Mouse (Mus musculus): ENCODE results near the gene Srf. TPM values are rescaled to one million over a fixed set of nuclear protein-coding genes. Genes with fewer than 3 reads are reported as not detected.

The Srf gene
- polyA plus RNA-seq, 1 experiment from 2014 or later: 2.5 TPM

DNA sequence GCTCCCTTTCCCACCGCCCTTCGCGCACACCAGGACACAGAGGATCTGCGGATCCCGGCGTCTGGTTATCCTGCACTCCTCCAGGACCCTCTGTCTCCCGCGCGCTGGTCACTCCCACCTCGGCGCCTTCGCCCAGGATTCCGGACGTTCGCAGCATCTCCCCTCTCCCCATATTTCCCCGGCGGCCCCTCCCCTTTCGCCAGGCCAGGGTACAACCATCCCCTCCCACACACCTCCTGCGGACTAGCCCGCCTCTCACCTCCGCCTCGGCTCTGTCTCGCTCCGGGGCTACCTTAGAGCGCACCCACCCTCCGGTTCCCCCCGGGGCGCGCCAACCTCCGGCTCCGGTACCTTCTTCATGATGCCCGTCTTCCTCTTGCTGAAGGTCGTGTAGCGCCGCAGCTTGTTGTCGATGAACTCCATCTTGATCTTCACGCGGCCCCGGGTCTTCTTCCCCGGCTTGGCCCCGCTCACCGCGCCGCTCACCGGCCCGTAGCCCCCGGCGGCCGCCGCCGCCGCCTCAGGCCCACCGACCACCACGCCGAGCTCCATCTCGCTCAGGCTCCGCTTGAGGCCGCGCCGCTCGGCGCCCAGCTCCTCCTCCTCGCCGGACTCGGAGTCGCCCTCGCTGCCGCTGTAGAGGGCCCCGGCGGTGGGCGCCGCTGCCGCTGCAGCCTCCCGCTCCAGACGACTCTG is 850 bp downstream of the Srf start:
- peaks cover 49% of the 10 kb centered on the region for H3K4me1 ChIP-seq
- H3K9ac ChIP-seq (replicated peaks): peak overlapping the region; percentile 99
- peak; percentile 3; the same call in 1 of the 2 replicates for ATAC-seq (ENCODE audit: low FRiP score)
- H3K27ac ChIP-seq (replicated peaks): peak overlapping the region; percentile 94
- whole genome bisulfite sequencing: under 1% methylated on average over 75 of the region's 75 CpGs
- no peaks in the 10 kb centered on the region for H3K27me3 ChIP-seq (replicated peaks)
- H3K4me2 ChIP-seq: peak overlapping the region; percentile 95
- peaks cover 19% of the 10 kb centered on the region for H3K36me3 ChIP-seq
- peak overlapping the region; percentile 99 for H3K4me3 ChIP-seq (replicated peaks)
- no peaks in the 10 kb centered on the region for H3K9me3 ChIP-seq (replicated peaks)

DNA sequence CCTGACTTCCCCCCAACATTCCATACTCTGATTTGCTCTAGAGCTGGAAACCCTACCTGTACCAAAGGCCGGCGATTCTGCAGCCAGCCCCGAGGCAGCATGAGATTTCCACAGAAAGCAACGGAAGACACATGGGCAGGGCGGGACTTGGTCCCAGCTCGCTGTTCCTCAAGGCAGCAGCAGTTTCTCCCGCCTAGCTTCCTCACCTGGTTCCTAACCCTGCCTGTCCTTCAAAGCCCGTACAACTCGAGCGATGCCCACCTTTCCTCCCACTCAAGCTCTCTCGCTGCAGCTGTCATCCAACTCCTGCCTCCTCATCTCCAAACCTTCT is 1.4 kb downstream of the Srf start:
- peaks cover 24% of the 10 kb centered on the region for H3K36me3 ChIP-seq
- ATAC-seq (ENCODE audit: low FRiP score): no peak
- no peaks in the 10 kb centered on the region for H3K9me3 ChIP-seq (replicated peaks)
- H3K27ac ChIP-seq (replicated peaks): peak overlapping the region; percentile 94
- H3K27me3 ChIP-seq (replicated peaks): no peaks in the 10 kb centered on the region
- peak overlapping the region; percentile 99 for H3K4me3 ChIP-seq (replicated peaks)
- under 1% methylated on average over 11 of the region's 11 CpGs for WGBS
- H3K4me2 ChIP-seq: peak overlapping the region; percentile 95
- H3K9ac ChIP-seq (replicated peaks): peak overlapping the region; percentile 99
- H3K4me1 ChIP-seq: peaks cover 49% of the 10 kb centered on the region

DNA sequence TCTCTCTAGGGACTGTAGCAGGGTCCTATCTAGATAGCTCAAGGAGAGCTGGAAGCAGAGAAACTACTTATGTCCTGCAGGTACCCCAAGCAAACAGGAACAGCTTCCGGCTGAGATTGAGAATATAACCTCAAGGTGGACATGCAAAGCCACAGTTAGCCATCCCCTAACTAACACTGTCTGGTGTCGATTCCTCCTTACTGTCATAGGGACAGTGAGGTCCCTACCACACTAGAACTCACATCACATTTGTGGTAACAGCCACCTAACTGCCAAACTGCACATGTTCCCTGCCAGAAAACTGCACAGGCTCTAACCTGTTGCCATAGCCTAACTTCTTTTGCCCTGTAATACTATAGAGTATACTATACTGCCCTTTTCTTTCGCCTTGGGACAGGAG is 2.0 kb downstream of the Srf start:
- Histone ChIP-seq H3K36me3 (peaks cover 30% of the 10 kb centered on the region), H3K4me3 (replicated peaks) (peak overlapping the region; percentile 99), H3K27ac (replicated peaks) (no peak overlapping the region), H3K4me1 (peaks cover 49% of the 10 kb centered on the region), H3K4me2 (peak overlapping the region; percentile 95), H3K27me3 (replicated peaks) (no peaks in the 10 kb centered on the region), H3K9ac (replicated peaks) (peak overlapping the region; percentile 99), H3K9me3 (replicated peaks) (no peaks in the 10 kb centered on the region)
- WGBS: 81% methylated on average over 3 of the region's 3 CpGs
- ATAC-seq (ENCODE audit: low FRiP score): no peak

DNA sequence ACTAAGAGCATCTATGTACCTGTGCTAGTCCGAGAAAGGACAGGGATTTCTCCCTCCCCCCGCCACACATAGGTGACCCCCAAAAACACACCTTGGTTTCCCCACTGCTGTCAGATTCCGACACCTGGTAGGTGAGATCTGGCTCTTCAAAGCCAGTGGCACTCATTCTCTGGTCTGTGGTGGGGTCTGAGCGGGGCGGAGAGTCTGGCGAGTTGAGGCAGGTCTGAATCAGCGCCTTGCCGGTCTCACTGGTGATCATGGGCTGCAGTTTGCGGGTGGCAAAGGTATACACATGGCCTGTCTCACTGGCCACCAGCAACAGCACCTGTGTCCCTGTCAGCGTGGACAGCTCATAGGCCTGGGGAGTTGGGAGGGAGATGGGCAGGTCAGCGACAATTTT is 2.5 kb downstream of the Srf start:
- H3K4me1 ChIP-seq: peaks cover 52% of the 10 kb centered on the region
- peak overlapping the region; percentile 99 for H3K4me3 ChIP-seq (replicated peaks)
- H3K4me2 ChIP-seq: peak overlapping the region; percentile 95
- H3K9me3 ChIP-seq (replicated peaks): no peaks in the 10 kb centered on the region
- ATAC-seq (ENCODE audit: low FRiP score): no peak
- peak overlapping the region; percentile 80 for H3K27ac ChIP-seq (replicated peaks)
- peak overlapping the region; percentile 34 for H3K9ac ChIP-seq (replicated peaks)
- WGBS: 53% methylated on average over 11 of the region's 11 CpGs
- peaks cover 35% of the 10 kb centered on the region for H3K36me3 ChIP-seq
- peaks cover 3% of the 10 kb centered on the region; the same call in 1 of the 2 replicates for H3K27me3 ChIP-seq (replicated peaks)

- H3K36me3 ChIP-seq: peaks cover 39% of the 10 kb centered on the region
- peak; percentile 71 for ATAC-seq (ENCODE audit: low FRiP score)
- peaks cover 52% of the 10 kb centered on the region for H3K4me1 ChIP-seq
- peak overlapping the region; percentile 99 for H3K4me3 ChIP-seq (replicated peaks)
- H3K27ac ChIP-seq (replicated peaks): peak overlapping the region; percentile 80
- H3K4me2 ChIP-seq: peak overlapping the region; percentile 95
- peak overlapping the region; percentile 34 for H3K9ac ChIP-seq (replicated peaks)
- WGBS: 2% methylated on average over 24 of the region's 24 CpGs
- H3K9me3 ChIP-seq (replicated peaks): no peaks in the 10 kb centered on the region
- H3K27me3 ChIP-seq (replicated peaks): peaks cover 6% of the 10 kb centered on the region; the same call in 1 of the 2 replicates
These were observed 3.0 kb downstream of the Srf start for GRCm38 (mm10) chr17:46552841-46553423.

GRCm38 (mm10) chr17:46552151-46552550 is 3.8 kb downstream of the Srf start:
- H3K27ac ChIP-seq (replicated peaks): peak overlapping the region; percentile 80
- peak overlapping the region; percentile 99 for H3K4me3 ChIP-seq (replicated peaks)
- peaks cover 47% of the 10 kb centered on the region for H3K4me1 ChIP-seq
- no peaks in the 10 kb centered on the region for H3K9me3 ChIP-seq (replicated peaks)
- H3K9ac ChIP-seq (replicated peaks): no peak overlapping the region
- H3K27me3 ChIP-seq (replicated peaks): peaks cover 6% of the 10 kb centered on the region
- WGBS: 82% methylated on average over 7 of the region's 7 CpGs
- no peak for ATAC-seq (ENCODE audit: low FRiP score)
- H3K36me3 ChIP-seq: peaks cover 43% of the 10 kb centered on the region
- peak overlapping the region; percentile 95; the same call in 1 of the 2 replicates for H3K4me2 ChIP-seq

GRCm38 (mm10) chr17:46551369-46551768 is 4.6 kb downstream of the Srf start:
- Histone ChIP-seq H3K27ac (replicated peaks) (no peak overlapping the region), H3K4me3 (replicated peaks) (no peak overlapping the region), H3K27me3 (replicated peaks) (peaks cover 6% of the 10 kb centered on the region), H3K9ac (replicated peaks) (no peak overlapping the region), H3K36me3 (peaks cover 43% of the 10 kb centered on the region), H3K4me2 (no peak overlapping the region), H3K4me1 (peaks cover 47% of the 10 kb centered on the region), H3K9me3 (replicated peaks) (no peaks in the 10 kb centered on the region)
- no peak for ATAC-seq (ENCODE audit: low FRiP score)
- WGBS: 95% methylated on average over 6 of the region's 6 CpGs

GRCm38 (mm10) chr17:46550904-46551303 is 5.1 kb downstream of the Srf start:
- 94% methylated on average over 7 of the region's 7 CpGs for WGBS

GRCm38 (mm10) chr17:46549642-46550041 is 6.3 kb downstream of the Srf start:
- Histone ChIP-seq H3K36me3 (peaks cover 43% of the 10 kb centered on the region), H3K4me2 (no peak overlapping the region), H3K9ac (replicated peaks) (no peak overlapping the region), H3K4me3 (replicated peaks) (no peak overlapping the region), H3K9me3 (replicated peaks) (no peaks in the 10 kb centered on the region), H3K4me1 (peaks cover 57% of the 10 kb centered on the region), H3K27me3 (replicated peaks) (peaks cover 6% of the 10 kb centered on the region), H3K27ac (replicated peaks) (no peak overlapping the region)
- no peak for ATAC-seq (ENCODE audit: low FRiP score)
- 95% methylated on average over 9 of the region's 9 CpGs for WGBS

More at GRCm38 (mm10) chr17:46550904-46551303, 5.1 kb downstream of the Srf start:
- Histone ChIP-seq H3K27me3 (replicated peaks) (peaks cover 6% of the 10 kb centered on the region), H3K9ac (replicated peaks) (no peak overlapping the region), H3K4me3 (replicated peaks) (no peak overlapping the region), H3K4me2 (no peak overlapping the region), H3K4me1 (peaks cover 49% of the 10 kb centered on the region), H3K36me3 (peaks cover 43% of the 10 kb centered on the region), H3K27ac (replicated peaks) (no peak overlapping the region), H3K9me3 (replicated peaks) (no peaks in the 10 kb centered on the region)
- ATAC-seq (ENCODE audit: low FRiP score): no peak

DNA sequence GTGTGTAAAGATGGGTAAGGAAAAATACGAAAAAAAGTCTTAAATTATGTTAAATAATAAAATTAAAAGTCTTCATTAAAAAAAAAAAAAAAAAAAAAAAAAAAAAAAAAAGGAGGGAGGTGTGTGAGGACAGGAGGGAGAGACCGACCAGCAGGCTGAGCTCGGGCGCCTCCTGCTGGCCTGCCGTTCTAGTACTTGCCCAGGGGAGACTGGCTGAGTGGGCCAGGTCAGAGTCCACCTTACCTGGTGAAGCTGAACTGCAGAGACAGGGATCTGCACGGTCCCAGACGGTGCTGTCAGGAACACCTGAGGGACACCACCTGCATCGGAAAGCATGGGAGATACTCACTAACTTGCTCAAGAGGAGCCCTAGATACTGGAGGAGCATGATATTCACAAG is 6.8 kb downstream of the Srf start:
- WGBS: 32% methylated on average over 8 of the region's 8 CpGs
- H3K4me1 ChIP-seq: peaks cover 57% of the 10 kb centered on the region
- no peak for ATAC-seq (ENCODE audit: low FRiP score)

DNA sequence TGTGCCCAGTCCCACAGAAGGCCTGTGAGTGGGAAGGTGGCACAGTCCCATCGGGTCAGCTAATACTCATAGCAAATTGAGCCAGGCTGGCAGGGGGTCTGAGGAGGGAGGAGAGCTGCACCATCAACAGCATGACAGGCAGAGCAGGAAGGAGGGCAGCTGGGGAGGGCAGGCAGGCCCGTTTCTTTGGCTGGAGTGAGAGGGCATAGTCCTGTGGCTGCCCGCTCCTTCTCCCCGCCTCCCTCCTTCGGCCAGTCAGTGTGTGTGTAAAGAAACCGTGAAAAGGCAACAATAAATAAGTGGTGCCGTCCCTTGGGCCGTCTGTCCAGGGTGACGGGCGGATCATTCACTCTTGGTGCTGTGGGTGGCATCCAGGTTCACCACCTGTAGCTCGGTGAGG is 7.2 kb downstream of the Srf start:
- H3K4me2 ChIP-seq: no peak overlapping the region
- H3K27ac ChIP-seq (replicated peaks): no peak overlapping the region
- 52% methylated on average over 11 of the region's 11 CpGs for WGBS
- peaks cover 53% of the 10 kb centered on the region for H3K4me1 ChIP-seq
- peaks cover 43% of the 10 kb centered on the region for H3K36me3 ChIP-seq
- H3K9me3 ChIP-seq (replicated peaks): no peaks in the 10 kb centered on the region
- H3K27me3 ChIP-seq (replicated peaks): peaks cover 6% of the 10 kb centered on the region
- ATAC-seq (ENCODE audit: low FRiP score): no peak
- no peak overlapping the region for H3K4me3 ChIP-seq (replicated peaks)
- H3K9ac ChIP-seq (replicated peaks): no peak overlapping the region

More for the DNA sequence above, 6.8 kb downstream of the Srf start:
- H3K9ac ChIP-seq (replicated peaks): no peak overlapping the region
- H3K4me3 ChIP-seq (replicated peaks): no peak overlapping the region
- peaks cover 43% of the 10 kb centered on the region for H3K36me3 ChIP-seq
- H3K27ac ChIP-seq (replicated peaks): no peak overlapping the region
- peaks cover 6% of the 10 kb centered on the region for H3K27me3 ChIP-seq (replicated peaks)
- H3K9me3 ChIP-seq (replicated peaks): no peaks in the 10 kb centered on the region
- H3K4me2 ChIP-seq: no peak overlapping the region

- peaks cover 6% of the 10 kb centered on the region for H3K27me3 ChIP-seq (replicated peaks)
- peaks cover 45% of the 10 kb centered on the region for H3K4me1 ChIP-seq
- peaks cover 46% of the 10 kb centered on the region for H3K36me3 ChIP-seq
- H3K9ac ChIP-seq (replicated peaks): no peak overlapping the region
- H3K4me3 ChIP-seq (replicated peaks): no peak overlapping the region
- H3K27ac ChIP-seq (replicated peaks): no peak overlapping the region
- H3K9me3 ChIP-seq (replicated peaks): no peaks in the 10 kb centered on the region
- H3K4me2 ChIP-seq: no peak overlapping the region
- ATAC-seq (ENCODE audit: low FRiP score): no peak
- 17% methylated on average over 3 of the region's 3 CpGs for WGBS
These were observed 8.1 kb downstream of the Srf start for GRCm38 (mm10) chr17:46547923-46548322.
